Mouse (Mus musculus): Measurements from ENCODE around the gene Ddc.

GRCm38 (mm10) chr11:11774893-11775292 is 123.1 kb downstream of the Ddc start:
- no peak for TF ChIP-seq MXI1 (IDR thresholded peaks at IDR 0.05; ENCODE audit: low read depth, low read length)
- TF ChIP-seq MAX (IDR thresholded peaks at IDR 0.05; ENCODE audit: low read length): no peak
- TF ChIP-seq EP300 (IDR thresholded peaks at IDR 0.05; ENCODE audit: low read length): no peak
- no peak for TF ChIP-seq POLR2A (IDR thresholded peaks at IDR 0.05; ENCODE audit: low read depth, low read length)
- no peak for TF ChIP-seq CTCF (conservative IDR thresholded peaks at IDR 0.05 in 1 of 2, IDR thresholded peaks at IDR 0.05 in 1 of 2; ENCODE audit: low read depth in 2 of 2, low read length in 2 of 2)
- no peak for TF ChIP-seq USF1 (IDR thresholded peaks at IDR 0.05; ENCODE audit: low read depth, low read length)
- no peak for TF ChIP-seq MEF2A (IDR thresholded peaks at IDR 0.05; ENCODE audit: borderline replicate concordance, low read depth, low read length)
- no peak for TF ChIP-seq JUND (conservative IDR thresholded peaks at IDR 0.05; ENCODE audit: low read depth, low read length)

All from CH12.LX (cell line).